Mouse (Mus musculus) kidney, adult 9 months (tissue): Measurements from ENCODE around the gene Gm47189.
A peak's percentile ranks its signal among the peaks of the same experiment; 100 is the strongest.
"Not testable (repeated sequence)": the region's sequence is repeated elsewhere in the genome, so short reads cannot be mapped to it uniquely, and the experiment has no call there.

Experiments used
- DNase-seq: peaks from one replicate; pipeline ENCODE4 v3.0.0; 2022

The Gm47189 gene

GRCm38 (mm10) chr14:41772341-41772740, at the start of gene Gm47189:
Gene Gm47189 (minus strand): TSS chr14:41772441.
- not testable (repeated sequence) for DNase-seq

GRCm38 (mm10) chr14:41755931-41756330, 16.3 kb downstream of the Gm47189 start:
- DNase-seq, result peak; percentile 1

GRCm38 (mm10) chr14:41750514-41750913, 21.7 kb downstream of the Gm47189 start, which contains the start of gene Gm7929:
Gene Gm7929 (minus strand): TSS chr14:41750614.
- DNase-seq, result not testable (repeated sequence)

- not testable (repeated sequence) for DNase-seq
Observed at GRCm38 (mm10) chr14:41723437-41723836, 48.8 kb downstream of the Gm47189 start.

GRCm38 (mm10) chr14:41717180-41717579, 55.1 kb downstream of the Gm47189 start:
- DNase-seq, result not testable (repeated sequence)
